Mouse (Mus musculus) limb, embryonic 11.5 days (tissue): ENCODE measurements at regions not wholly inside any gene's neighbourhood (a gene's known extent, or its start where the extent isn't known, plus 50 kb on each side); places are given as distances from the start of the nearest gene placed in this dataset.

ENCODE experiments used
- ATAC-seq: fragments of 200-750 bp; cut with Nextera tagmentation; 2 replicates; pipeline ENCODE4 v1.8.0; 2017; ENCODE audit warnings: low read depth; ENCODE audit not compliant: insufficient number of reproducible peaks, low FRiP score, low TSS enrichment
- DNase-seq: peaks from one replicate; pipeline ENCODE4 v3.0.0-alpha.2; 2015; ENCODE audit warnings: low spot score
- H3K27ac ChIP-seq: fragments of 300-500 bp; sonication (generic); replicated peaks from 2 replicates; pipeline ENCODE4 v1.5.1; 2014; ENCODE audit warnings: low read depth, mild to moderate bottlenecking, low read length
- H3K27me3 ChIP-seq: fragments of 300-500 bp; sonication (generic); 2 replicates; pipeline ENCODE4 v1.6.1; 2014; ENCODE audit warnings: mild to moderate bottlenecking, low read length, mixed read lengths; ENCODE audit not compliant: control insufficient read depth, insufficient read depth
- H3K36me3 ChIP-seq: fragments of 300-500 bp; sonication (generic); 2 replicates; pipeline ENCODE4 v1.6.1; 2014; ENCODE audit warnings: mild to moderate bottlenecking, low read length, moderate library complexity, mixed read lengths; ENCODE audit not compliant: control insufficient read depth, insufficient read depth
- H3K4me1 ChIP-seq: fragments of 300-500 bp; sonication (generic); 2 replicates; pipeline ENCODE4 v1.6.1; 2014; ENCODE audit warnings: low read length, mixed read lengths; ENCODE audit not compliant: control insufficient read depth, insufficient read depth
- H3K4me2 ChIP-seq: fragments of 300-500 bp; sonication (generic); 2 replicates; pipeline ENCODE4 v1.6.1; 2014; ENCODE audit warnings: low read depth, mild to moderate bottlenecking, moderate library complexity; ENCODE audit not compliant: severe bottlenecking
- H3K4me3 ChIP-seq: fragments of 300-500 bp; sonication (generic); 2 replicates; pipeline ENCODE4 v1.5.1; 2014; ENCODE audit warnings: low read depth, low read length
- H3K9ac ChIP-seq: fragments of 300-500 bp; sonication (generic); 2 replicates; pipeline ENCODE4 v1.6.1; 2014; ENCODE audit warnings: mild to moderate bottlenecking, low read length
- H3K9me3 ChIP-seq: fragments of 300-500 bp; sonication (generic); 2 replicates; pipeline ENCODE4 v1.6.1; 2016; ENCODE audit warnings: low read length; ENCODE audit not compliant: control insufficient read depth
- WGBS: fragments of 180-500 bp; shearing (Covaris S2); extraction: QIAGEN DNeasy Blood & Tissue Kit; methylation state at CpG from one replicate; pipeline ENCODE4 v1.1.7; 2014; 5-methylcytosine and 5-hydroxymethylcytosine counted together

- no peak for ATAC-seq
- no peak overlapping the region for H3K9ac ChIP-seq
- 67% methylated on average over 5 of the region's 5 CpGs for WGBS
- no peak overlapping the region for H3K4me2 ChIP-seq
- H3K9me3 ChIP-seq: no peaks in the 10 kb centered on the region
- H3K27me3 ChIP-seq: no peaks in the 10 kb centered on the region
- peaks cover 8% of the 10 kb centered on the region; the same call in 1 of the 2 replicates for H3K4me1 ChIP-seq
- no peak overlapping the region for H3K4me3 ChIP-seq
- no peaks in the 10 kb centered on the region for H3K36me3 ChIP-seq
- DNase-seq: no peak
- H3K27ac ChIP-seq: no peak overlapping the region
These were observed 61.2 kb upstream of the Unc5a start for GRCm38 (mm10) chr13:54888021-54888420.

- Histone ChIP-seq H3K9me3 (no peaks in the 10 kb centered on the region), H3K4me3 (no peak overlapping the region), H3K4me2 (no peak overlapping the region), H3K27ac (no peak overlapping the region), H3K4me1 (peaks cover 5% of the 10 kb centered on the region; the same call in 1 of the 2 replicates), H3K27me3 (no peaks in the 10 kb centered on the region), H3K9ac (no peak overlapping the region), H3K36me3 (no peaks in the 10 kb centered on the region)
- no peak for ATAC-seq
- WGBS: 82% methylated on average over 8 of the region's 8 CpGs
- DNase-seq: no peak
These were observed 59.4 kb upstream of the Unc5a start for GRCm38 (mm10) chr13:54889684-54890399.

GRCm38 (mm10) chr13:54892572-54892971 lies 56.6 kb upstream of the Unc5a start:
- H3K27me3 ChIP-seq: no peaks in the 10 kb centered on the region
- 36% methylated on average over 1 of the region's 1 CpGs for WGBS
- H3K9ac ChIP-seq: no peak overlapping the region
- H3K4me2 ChIP-seq: no peak overlapping the region
- H3K36me3 ChIP-seq: no peaks in the 10 kb centered on the region
- no peak overlapping the region for H3K27ac ChIP-seq
- ATAC-seq (no peak), DNase-seq (no peak)
- no peaks in the 10 kb centered on the region for H3K4me1 ChIP-seq
- H3K4me3 ChIP-seq: no peak overlapping the region
- H3K9me3 ChIP-seq: no peaks in the 10 kb centered on the region

GRCm38 (mm10) chr13:54893651-54894050 lies 55.6 kb upstream of the Unc5a start:
- Histone ChIP-seq H3K4me2 (no peak overlapping the region), H3K9me3 (no peaks in the 10 kb centered on the region), H3K9ac (no peak overlapping the region), H3K36me3 (no peaks in the 10 kb centered on the region), H3K27me3 (no peaks in the 10 kb centered on the region), H3K4me3 (no peak overlapping the region), H3K27ac (no peak overlapping the region), H3K4me1 (no peaks in the 10 kb centered on the region)
- ATAC-seq (no peak), DNase-seq (no peak)
- 41% methylated on average over 7 of the region's 7 CpGs for WGBS

GRCm38 (mm10) chr13:54895981-54896380 lies 53.2 kb upstream of the Unc5a start:
- DNase-seq: no peak
- WGBS: 76% methylated on average over 5 of the region's 5 CpGs
- Histone ChIP-seq H3K27me3 (no peaks in the 10 kb centered on the region), H3K27ac (no peak overlapping the region), H3K4me1 (no peaks in the 10 kb centered on the region), H3K4me2 (no peak overlapping the region), H3K36me3 (no peaks in the 10 kb centered on the region), H3K4me3 (no peak overlapping the region), H3K9ac (no peak overlapping the region), H3K9me3 (no peaks in the 10 kb centered on the region)
- ATAC-seq: no peak
